Comparison of ENCODE assay signal across 21 mouse cellular contexts in the genomic region with DNA sequence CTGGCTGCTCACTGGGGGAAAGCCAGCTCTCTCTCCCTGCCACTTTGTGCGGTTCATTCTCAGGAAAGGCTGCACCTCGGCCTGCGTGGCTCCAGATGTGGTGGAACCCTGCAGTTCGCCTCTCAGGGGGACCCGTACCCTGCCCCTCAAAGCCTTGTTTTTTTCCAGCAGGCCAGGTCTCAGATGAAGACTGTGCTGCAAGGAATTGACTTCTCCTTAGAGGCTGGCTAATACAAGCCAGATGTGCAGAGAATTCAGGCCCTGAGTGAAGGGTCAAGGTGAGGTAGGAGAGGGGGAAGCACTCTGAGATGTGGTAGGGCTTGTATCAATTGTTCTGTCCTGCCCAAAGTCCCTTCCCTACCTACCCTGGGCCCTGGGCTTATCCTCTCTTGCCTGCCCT.
DNase-seq lines count a peak whose midpoint lies in the region; ATAC-seq lines count a peak whose summit lies in the region.
"Had no signal": no experiment of that assay in that cellular context is flagged by ENCODE, and none has a peak within 500 bp of the region (broad histone marks: within the 10 kb centered on the region; RNA-seq: fewer than 3 reads in every experiment).

No protein-coding gene starts in this region.

- H3K27me3 ChIP-seq in midbrain, embryonic 10.5 days (ENCODE audit: low read depth, poor library complexity, severe bottlenecking): no peaks in the 10 kb centered on the region
- H3K27me3 ChIP-seq in midbrain, embryonic 14.5 days (ENCODE audit: control insufficient read depth, insufficient read depth, low read length): no peaks in the 10 kb centered on the region
- no peaks in the 10 kb centered on the region for H3K27me3 ChIP-seq in embryonic facial prominence, embryonic 12.5 days
- no peaks in the 10 kb centered on the region for H3K27me3 ChIP-seq in limb, embryonic 11.5 days (ENCODE audit: control insufficient read depth, insufficient read depth, low read length)
- H3K27me3 ChIP-seq: forebrain, embryonic 12.5 days; hindbrain, embryonic 13.5 days had no signal

- no peak overlapping the region for H3K27ac ChIP-seq in midbrain, embryonic 10.5 days (replicated peaks)
- no peak overlapping the region for H3K27ac ChIP-seq in midbrain, embryonic 14.5 days (replicated peaks; ENCODE audit: low read depth, low read length)
- peak overlapping the region; percentile 82 for H3K27ac ChIP-seq in embryonic facial prominence, embryonic 12.5 days
- H3K27ac ChIP-seq in limb, embryonic 11.5 days (replicated peaks; ENCODE audit: low read depth, low read length): peak overlapping the region; percentile 8; the same call in 1 of the 2 replicates
- H3K27ac ChIP-seq: forebrain, embryonic 12.5 days; gastrocnemius, adult 2 months; hindbrain, embryonic 13.5 days had no signal

- peak; percentile 24 for DNase-seq in midbrain, embryonic 10.5 days (ENCODE audit: low spot score)
- no peak for DNase-seq in midbrain, embryonic 14.5 days
- peak; percentile 20 for DNase-seq in embryo, embryonic 11.5 days (ENCODE audit: low read depth, low spot score)
- peak; percentile 67 for DNase-seq in limb, embryonic 11.5 days (ENCODE audit: low spot score)
- no peak for DNase-seq in kidney, adult 9 months
- no peak for DNase-seq in kidney, postnatal 10 days
- DNase-seq: adrenal gland, postnatal 14 days; cerebellum, adult 2 months; cerebellum, postnatal 25 days; gastrocnemius, adult 2 months; heart, postnatal 10 days; kidney, adult 11 months; layer of hippocampus, adult 9-11 months; lung, postnatal 10 days; right cerebral cortex, postnatal 14 days; thymus, postnatal 14 days had no signal

- no peak for ATAC-seq in midbrain, embryonic 14.5 days (ENCODE audit: low FRiP score, low TSS enrichment)
- ATAC-seq in embryonic facial prominence, embryonic 12.5 days (ENCODE audit: insufficient number of reproducible peaks, insufficient read depth, low FRiP score, low TSS enrichment): peak; percentile 61; the same call in 1 of the 2 replicates
- ATAC-seq in limb, embryonic 11.5 days (ENCODE audit: insufficient number of reproducible peaks, low FRiP score, low TSS enrichment, low read depth): peak; percentile 77; the same call in 1 of the 2 replicates
- ATAC-seq in erythroid progenitor cell, adult 5-6 weeks (replicated peaks; ENCODE audit: low FRiP score, poor library complexity, severe bottlenecking): no peak

- no peak overlapping the region for H3K4me2 ChIP-seq in midbrain, embryonic 14.5 days (ENCODE audit: low read length)
- H3K4me2 ChIP-seq in embryonic facial prominence, embryonic 12.5 days (replicated peaks): no peak overlapping the region
- no peak overlapping the region for H3K4me2 ChIP-seq in limb, embryonic 11.5 days (ENCODE audit: low read depth, severe bottlenecking)
- H3K4me2 ChIP-seq: forebrain, embryonic 12.5 days; heart, embryonic 12.5 days; hindbrain, embryonic 13.5 days had no signal

- WGBS in midbrain, embryonic 10.5 days: 70% methylated on average over 5 of the region's 5 CpGs
- 73% methylated on average over 5 of the region's 5 CpGs for WGBS in midbrain, embryonic 14.5 days
- 12% methylated on average over 5 of the region's 5 CpGs for WGBS in embryonic facial prominence, embryonic 12.5 days
- 5% methylated on average over 5 of the region's 5 CpGs for WGBS in limb, embryonic 11.5 days

- no peaks in the 10 kb centered on the region for H3K9me3 ChIP-seq in midbrain, embryonic 10.5 days (replicated peaks)
- no peaks in the 10 kb centered on the region for H3K9me3 ChIP-seq in midbrain, embryonic 14.5 days (ENCODE audit: control insufficient read depth, low read length)
- H3K9me3 ChIP-seq in embryonic facial prominence, embryonic 12.5 days: no peaks in the 10 kb centered on the region
- no peaks in the 10 kb centered on the region for H3K9me3 ChIP-seq in limb, embryonic 11.5 days (ENCODE audit: control insufficient read depth, low read length)
- H3K9me3 ChIP-seq: forebrain, embryonic 12.5 days; heart, embryonic 12.5 days; hindbrain, embryonic 13.5 days had no signal

- H3K36me3 ChIP-seq in midbrain, embryonic 10.5 days: no peaks in the 10 kb centered on the region
- no peaks in the 10 kb centered on the region for H3K36me3 ChIP-seq in midbrain, embryonic 14.5 days (ENCODE audit: control insufficient read depth, insufficient read depth, low read length)
- no peaks in the 10 kb centered on the region for H3K36me3 ChIP-seq in embryonic facial prominence, embryonic 12.5 days
- no peaks in the 10 kb centered on the region for H3K36me3 ChIP-seq in limb, embryonic 11.5 days (ENCODE audit: control insufficient read depth, insufficient read depth, low read length)
- H3K36me3 ChIP-seq: forebrain, embryonic 12.5 days; heart, embryonic 12.5 days; hindbrain, embryonic 13.5 days had no signal

- H3K4me1 ChIP-seq in midbrain, embryonic 10.5 days: no peaks in the 10 kb centered on the region; the same call in 1 of the 2 replicates
- no peaks in the 10 kb centered on the region for H3K4me1 ChIP-seq in midbrain, embryonic 14.5 days (ENCODE audit: control insufficient read depth, insufficient read depth, low read length)
- H3K4me1 ChIP-seq in embryonic facial prominence, embryonic 12.5 days: peaks cover 39% of the 10 kb centered on the region
- H3K4me1 ChIP-seq in limb, embryonic 11.5 days (ENCODE audit: control insufficient read depth, insufficient read depth, low read length): peaks cover 23% of the 10 kb centered on the region
- H3K4me1 ChIP-seq: forebrain, embryonic 12.5 days; hindbrain, embryonic 13.5 days had no signal

- no peak overlapping the region for H3K9ac ChIP-seq in midbrain, embryonic 14.5 days (replicated peaks; ENCODE audit: low read length)
- no peak overlapping the region for H3K9ac ChIP-seq in embryonic facial prominence, embryonic 12.5 days
- no peak overlapping the region for H3K9ac ChIP-seq in limb, embryonic 11.5 days (ENCODE audit: low read length)
- H3K9ac ChIP-seq: forebrain, embryonic 12.5 days; heart, embryonic 12.5 days; hindbrain, embryonic 13.5 days had no signal

- H3K4me3 ChIP-seq in midbrain, embryonic 10.5 days: no peak overlapping the region
- no peak overlapping the region for H3K4me3 ChIP-seq in midbrain, embryonic 14.5 days (replicated peaks; ENCODE audit: low read depth, low read length)
- H3K4me3 ChIP-seq in embryonic facial prominence, embryonic 12.5 days: no peak overlapping the region
- H3K4me3 ChIP-seq in limb, embryonic 11.5 days (ENCODE audit: low read depth, low read length): no peak overlapping the region
- H3K4me3 ChIP-seq: forebrain, embryonic 12.5 days; gastrocnemius, adult 2 months; heart, embryonic 12.5 days; hindbrain, embryonic 13.5 days had no signal

Comparison
In these comparisons a context has a peak if more than half of its experiments do, and no peak if none do; other contexts are left out.
1. DNase-seq: peak in midbrain, embryonic 10.5 days (single experiment), embryo, embryonic 11.5 days (single experiment) and limb, embryonic 11.5 days (single experiment); none in midbrain, embryonic 14.5 days (single experiment), kidney, adult 9 months (single experiment) and kidney, postnatal 10 days (single experiment).
2. H3K27ac ChIP-seq: peak in embryonic facial prominence, embryonic 12.5 days (single experiment) and limb, embryonic 11.5 days (single experiment); none in midbrain, embryonic 10.5 days (single experiment) and midbrain, embryonic 14.5 days (single experiment).
3. ATAC-seq: peak in embryonic facial prominence, embryonic 12.5 days (single experiment) and limb, embryonic 11.5 days (single experiment); none in midbrain, embryonic 14.5 days (single experiment) and erythroid progenitor cell, adult 5-6 weeks (single experiment).